Mouse (Mus musculus) spleen, postnatal 10 days (tissue): ENCODE measurements at regions not wholly inside any gene's neighbourhood (a gene's known extent, or its start where the extent isn't known, plus 50 kb on each side); places are given as distances from the start of the nearest gene placed in this dataset.
A peak's percentile ranks its signal among the peaks of the same experiment; 100 is the strongest.

Experiments used
- DNase-seq, 2 experiments: peaks; one replicate each; pipeline ENCODE4 v3.0.0; 2021 to 2022; ENCODE audit warnings: low spot score in 2 of 2

DNA sequence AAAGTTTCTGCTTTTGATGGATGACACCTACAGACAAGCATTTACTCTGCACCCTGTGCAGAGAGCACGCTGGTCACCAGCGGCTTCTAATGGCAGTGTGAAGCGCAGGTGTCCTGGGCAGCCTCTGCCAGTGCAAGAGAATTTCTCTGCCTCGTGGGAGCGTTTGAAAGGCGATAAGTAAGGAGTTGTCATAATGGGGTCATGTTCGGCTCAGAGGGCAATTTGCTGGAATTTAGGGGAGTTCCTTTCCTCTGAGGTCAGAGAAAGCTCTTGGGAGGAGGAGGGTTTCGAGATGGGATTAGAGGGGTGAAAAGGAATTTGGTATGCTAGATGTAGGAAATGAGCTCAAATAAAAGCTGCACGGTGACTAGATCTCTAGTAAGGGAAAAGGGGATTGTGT is 144.5 kb downstream of the Ttc32 start:
- no peak for DNase-seq

DNA sequence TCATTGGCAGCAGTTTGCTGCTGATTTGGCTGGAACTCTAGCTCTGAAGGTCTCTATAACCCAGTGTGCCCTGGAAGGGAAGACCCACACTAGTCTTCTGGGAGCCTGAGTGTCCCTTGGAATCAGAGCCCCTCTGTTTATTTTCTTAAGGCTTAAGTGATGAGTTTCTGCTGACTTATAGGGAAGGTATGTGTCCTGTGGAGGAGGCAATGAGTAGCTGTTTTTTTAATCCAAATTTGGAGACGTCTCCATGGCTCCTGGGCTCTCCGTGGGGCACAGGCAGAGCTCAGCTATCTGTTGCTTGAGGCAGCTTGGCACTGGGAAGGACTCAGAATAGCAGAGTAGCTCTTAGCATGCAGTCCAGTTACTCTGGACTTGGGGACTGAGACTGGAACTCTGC is 146.4 kb downstream of the Ttc32 start:
- no peak for DNase-seq

DNA sequence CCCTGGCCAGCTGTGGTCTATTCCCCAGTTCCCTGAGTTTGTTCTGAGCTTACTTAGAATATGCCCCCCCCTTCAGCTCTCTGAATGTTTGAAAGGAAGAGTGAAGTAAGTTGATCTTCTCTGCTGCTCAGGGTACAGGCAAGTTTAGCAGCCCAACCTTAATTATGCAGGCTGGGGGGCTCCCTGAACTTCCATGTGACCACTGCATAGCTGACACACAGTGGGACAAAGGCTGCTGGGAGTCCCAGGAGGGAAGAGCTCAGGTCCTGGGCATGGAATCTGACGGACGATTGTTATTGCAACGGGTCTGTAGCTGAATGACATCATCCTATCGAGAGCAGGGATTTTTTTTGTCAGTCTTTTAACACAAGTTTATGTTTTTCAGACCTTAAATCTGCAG is 148.8 kb downstream of the Ttc32 start:
- DNase-seq, result no peak

DNA sequence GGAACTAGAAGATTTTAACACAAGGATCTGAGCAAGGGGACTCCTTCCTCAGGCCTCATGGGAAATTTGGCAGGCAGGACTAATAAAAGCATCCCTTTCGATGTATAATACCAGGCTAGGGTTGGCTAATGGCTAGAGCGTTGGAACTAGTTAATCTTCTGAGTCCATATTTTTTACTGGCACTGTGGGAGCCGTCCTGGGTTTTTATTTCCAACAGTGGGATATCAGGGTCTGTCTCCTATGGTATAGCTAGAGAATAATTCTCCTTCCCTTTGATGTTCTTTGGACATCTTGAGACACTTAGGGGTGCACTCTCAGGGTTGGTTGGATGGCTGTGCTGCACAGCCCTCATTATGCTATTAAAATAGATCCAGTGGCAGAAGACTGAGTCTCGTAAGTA is 150.9 kb downstream of the Ttc32 start:
- DNase-seq, result no peak

DNA sequence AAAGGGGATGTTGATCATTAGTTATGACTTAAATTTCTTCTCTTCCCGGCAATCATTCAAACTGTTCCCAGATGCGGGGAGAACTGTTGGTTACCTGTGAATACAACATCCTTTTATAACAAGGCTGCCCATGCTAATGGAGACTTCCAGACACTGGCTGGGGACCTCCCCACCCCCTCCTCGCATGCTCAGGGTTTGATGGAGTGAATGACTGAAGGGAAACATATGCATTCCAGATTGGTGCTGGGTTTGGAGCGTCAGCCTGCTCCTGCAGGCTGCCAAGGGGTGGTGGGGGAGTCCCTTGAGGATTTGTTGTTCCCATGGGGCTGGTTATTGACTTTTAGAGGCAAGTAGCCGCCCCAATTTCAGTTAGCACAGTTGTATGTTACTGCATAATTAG is 161.9 kb downstream of the Ttc32 start:
- no peak for DNase-seq

DNA sequence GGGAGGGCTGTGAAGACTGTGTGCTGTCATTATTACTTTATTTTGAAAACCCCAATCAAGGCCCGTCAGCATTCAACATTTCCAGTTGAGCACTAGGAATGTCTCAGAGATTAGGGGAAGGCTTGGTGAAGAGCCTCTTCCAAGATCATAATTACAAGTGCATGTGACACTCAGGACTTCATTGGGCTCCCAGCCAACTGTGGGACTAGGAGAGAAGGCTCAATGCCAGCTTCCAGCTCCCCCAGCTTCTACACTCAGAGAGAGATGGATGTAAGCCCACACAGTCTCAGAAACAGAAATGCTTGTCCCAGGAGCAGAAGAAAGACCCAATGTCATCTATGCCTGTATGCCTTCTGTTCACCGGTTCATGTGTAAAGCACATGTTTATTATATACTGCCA is 169.5 kb downstream of the Ttc32 start:
- no peak for DNase-seq

DNA sequence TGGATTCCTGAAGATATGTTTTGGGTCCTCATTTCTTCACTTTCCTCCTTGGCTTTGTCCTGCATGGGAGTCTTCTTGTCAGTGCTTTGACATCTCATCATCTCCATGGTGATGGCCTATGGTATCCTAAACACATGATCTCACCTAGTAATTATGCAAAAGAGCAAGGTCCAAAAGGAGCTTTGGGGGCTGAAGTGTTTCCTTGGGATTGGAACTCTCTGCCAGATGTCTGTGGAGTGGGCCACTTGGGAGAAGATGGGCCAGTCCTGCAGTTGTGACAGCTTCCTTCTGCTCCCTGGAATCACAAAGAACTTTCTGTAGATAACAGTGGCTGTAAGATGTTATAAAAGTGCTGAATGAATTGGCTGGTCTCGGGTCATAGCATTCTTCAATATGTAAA is 182.4 kb downstream of the Ttc32 start:
- DNase-seq, result no peak

DNA sequence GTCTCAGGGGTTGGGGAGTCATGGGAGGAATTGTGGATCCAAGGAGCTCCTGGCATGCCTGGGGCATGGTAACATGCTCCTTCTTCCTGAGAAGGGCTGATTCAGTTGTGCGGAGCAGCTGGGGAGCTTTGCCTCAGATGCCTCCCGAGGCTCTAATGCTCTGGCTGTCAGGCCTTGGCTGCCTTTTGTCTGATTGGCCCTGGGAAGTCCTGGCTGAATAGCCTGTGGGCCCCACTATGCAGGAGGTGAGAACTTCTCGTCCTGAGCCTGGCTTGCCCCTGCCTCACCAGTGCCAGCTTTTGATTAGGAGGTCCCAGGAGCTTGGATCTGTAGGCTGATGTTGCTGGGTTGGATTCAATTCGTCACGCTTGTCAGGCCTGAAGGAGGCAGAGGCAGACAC is 195.2 kb downstream of the Ttc32 start:
- DNase-seq, result no peak

DNA sequence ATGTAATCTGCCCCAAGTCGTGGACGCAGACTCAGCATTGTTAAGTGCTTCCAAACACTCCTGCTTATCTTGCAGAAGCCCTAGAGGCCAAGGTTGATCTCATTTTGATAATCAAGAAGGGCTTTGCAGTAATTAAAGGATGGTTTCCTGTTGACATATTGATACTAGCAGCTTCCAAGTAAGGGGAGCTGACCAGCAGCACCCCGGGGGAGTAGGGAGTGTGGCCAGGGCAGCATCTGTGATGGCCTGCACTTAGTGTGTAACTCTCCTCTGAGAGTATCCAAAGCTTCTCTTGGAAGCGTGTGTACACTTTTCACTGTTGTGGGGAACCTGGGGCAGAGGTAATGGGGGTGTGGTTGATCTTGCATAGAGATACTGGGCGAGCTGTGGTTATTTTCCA is 198.1 kb downstream of the Ttc32 start:
- no peak for DNase-seq

DNA sequence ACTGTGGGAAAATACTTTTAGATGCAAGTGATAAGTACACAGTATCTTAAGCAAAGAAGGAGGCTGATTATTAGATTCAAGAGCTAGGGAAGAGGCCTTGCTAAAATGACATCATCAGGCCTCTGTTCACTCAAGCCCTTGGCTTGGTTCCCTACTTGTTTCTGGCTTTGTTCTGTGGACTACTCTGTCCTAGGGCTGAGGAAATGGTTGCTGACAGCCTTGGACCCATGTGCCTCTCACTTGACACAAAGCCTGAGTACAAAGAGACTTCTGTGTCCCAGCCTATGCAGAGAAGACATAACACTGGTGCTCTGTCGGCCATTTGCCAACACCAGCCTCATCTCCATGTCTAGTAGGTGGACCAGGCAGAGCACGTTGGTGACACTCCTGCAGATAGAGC is 198.7 kb downstream of the Ttc32 start:
- DNase-seq, result no peak

DNA sequence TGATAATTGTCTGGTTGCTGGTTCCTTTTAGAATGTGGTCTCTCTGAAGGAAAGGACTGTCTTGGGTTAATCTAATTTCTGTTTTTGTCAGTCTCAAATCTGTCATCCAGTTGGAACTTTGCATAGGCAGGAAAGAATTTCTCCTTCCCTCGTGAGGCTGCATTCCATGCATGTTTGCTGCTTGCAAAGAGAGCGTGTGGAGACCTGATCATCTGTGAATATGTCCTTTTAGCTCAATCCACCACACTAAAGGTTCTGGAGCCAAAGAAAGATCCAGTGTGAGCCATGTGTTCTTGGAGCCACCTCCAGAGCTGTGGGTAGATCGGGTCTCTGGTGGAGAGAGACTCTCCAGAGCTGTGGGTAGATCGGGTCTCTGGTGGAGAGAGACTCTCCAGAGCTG is 200.2 kb downstream of the Ttc32 start:
- no peak for DNase-seq

DNA sequence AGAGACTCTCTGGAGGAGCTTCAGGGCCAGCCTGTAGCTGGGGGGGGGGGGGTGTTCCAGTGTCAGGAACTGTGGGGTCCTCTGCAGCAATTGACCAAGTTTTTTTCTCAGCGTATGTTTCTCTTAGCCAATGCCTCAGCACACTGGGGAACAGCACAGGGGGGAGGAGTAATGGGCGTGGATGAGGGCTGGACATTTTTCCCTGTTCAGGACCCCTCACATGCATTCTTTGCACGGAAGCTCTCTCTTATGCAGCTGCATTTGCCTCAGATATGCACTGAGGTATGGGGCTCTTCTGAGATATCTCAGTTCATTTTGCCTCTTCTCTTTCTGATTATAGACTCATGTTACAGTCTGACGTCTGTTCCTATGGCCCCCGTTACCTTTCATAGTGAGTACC is 200.8 kb downstream of the Ttc32 start:
- no peak for DNase-seq

DNA sequence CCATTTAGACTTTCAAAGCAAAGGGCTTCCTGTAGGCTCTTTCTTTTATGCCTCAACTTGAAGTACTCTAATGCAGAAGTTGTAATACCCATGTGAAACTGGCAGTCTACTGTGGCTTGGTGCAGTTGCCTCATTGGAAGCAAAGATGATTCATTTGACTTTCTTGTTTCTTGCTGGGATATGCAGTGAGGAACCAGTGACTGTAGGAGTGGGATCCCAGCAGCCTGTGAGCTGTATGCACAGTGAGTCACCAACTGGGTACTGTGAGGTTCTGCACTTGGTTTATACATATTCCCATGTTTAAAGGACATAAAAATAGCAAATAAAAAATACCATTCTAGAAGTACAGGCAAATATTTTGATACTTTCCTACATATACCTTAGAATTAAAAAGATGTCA is 202.6 kb downstream of the Ttc32 start:
- no peak for DNase-seq

DNA sequence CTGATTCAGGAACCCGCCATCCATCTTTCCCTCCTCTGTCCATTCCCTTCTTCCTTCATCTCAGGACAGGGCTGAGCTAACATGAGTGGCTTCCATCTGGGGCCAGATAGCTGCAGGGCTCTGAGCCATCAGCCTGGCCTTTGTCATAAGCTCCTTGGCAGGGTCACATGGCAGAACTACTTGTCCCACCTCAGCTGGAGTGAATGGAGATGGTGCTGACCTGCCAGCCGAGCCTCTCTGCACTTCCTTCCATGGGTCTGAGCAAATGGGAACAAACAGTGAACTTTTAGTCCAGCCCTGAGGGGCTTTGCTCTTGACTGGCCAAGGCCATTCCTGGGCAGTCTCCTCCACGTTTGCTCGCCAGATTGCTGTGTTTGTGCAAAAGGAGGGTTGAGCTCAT is 206.1 kb downstream of the Ttc32 start:
- no peak for DNase-seq

DNA sequence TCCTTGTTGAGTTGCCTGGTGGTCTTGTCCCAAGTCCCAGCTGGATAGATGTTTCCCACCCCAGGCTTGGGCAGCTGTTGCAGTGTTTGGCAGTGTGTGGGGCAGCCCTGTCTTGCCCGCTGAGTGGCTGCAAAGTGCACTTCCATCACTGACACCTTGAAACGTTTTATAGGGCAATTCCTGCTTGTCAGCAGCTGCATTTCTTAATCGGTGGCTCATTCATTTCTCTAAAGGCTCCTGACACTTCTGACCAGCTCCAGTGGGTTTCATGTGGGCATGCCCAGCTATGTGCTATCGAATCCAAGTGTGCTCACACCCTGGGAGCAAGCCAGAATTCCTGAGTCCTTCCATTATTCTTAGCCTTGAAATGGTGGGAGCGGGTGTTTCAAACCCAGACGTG is 207.7 kb downstream of the Ttc32 start:
- no peak for DNase-seq

DNA sequence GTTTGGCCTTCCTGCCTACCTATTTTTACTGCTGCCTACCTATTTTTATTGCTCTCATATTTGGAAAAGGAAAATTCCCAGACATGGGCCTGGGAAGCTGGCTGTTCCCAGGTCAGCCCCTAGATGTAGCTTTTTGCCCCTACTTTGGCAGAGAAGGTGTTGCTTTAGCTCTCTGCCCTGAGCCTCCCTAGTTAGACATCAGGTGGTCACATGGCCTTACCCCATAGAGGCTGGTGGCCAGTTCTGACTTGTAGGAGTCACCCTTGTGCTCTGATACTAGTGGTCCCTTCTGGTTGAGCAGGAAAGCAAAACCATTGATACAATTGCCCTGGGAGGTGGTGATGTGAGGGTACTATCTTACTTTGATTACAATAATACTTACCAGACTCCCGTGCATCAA is 208.2 kb downstream of the Ttc32 start:
- no peak for DNase-seq

DNA sequence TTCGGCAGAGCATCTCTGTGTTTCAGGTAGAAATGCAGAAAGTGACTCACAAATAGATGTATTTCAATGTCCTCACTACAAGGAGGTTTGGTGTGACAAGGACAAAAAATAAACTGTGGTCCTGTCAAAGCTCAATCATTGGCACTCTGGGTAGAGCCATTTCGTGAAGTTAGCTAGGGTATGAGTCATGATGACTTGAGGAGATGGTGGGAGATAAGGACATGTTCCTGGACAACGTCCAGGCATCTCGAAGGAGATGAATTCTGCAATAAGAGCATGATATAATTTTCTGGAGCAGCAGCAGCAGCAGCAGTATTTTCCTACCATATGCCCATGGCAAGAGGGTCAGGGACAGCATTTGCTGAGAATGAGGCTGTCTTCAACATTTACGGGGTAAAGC is 217.7 kb downstream of the Ttc32 start:
- no peak for DNase-seq

DNA sequence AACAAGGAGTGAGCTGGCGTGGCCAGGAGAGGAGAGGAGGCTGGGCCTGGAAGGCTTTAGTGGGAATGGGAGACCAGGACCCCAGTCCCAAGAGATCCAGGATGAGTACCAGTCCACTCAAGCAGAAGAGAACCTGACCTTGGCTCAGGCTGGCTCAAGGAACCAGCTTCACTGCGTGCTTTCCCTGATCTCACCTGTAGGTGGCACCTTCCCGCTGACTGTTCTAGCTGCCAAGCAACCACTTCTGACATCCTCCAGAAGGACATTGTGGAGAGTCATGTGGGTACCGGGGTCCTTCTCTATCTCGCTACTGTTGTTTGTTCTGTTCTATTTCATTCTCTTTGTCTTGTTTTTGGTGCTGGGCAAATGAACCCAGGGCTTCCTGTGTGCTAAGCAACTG is 222.0 kb downstream of the Ttc32 start:
- peak; percentile 4 to 28 for DNase-seq

DNA sequence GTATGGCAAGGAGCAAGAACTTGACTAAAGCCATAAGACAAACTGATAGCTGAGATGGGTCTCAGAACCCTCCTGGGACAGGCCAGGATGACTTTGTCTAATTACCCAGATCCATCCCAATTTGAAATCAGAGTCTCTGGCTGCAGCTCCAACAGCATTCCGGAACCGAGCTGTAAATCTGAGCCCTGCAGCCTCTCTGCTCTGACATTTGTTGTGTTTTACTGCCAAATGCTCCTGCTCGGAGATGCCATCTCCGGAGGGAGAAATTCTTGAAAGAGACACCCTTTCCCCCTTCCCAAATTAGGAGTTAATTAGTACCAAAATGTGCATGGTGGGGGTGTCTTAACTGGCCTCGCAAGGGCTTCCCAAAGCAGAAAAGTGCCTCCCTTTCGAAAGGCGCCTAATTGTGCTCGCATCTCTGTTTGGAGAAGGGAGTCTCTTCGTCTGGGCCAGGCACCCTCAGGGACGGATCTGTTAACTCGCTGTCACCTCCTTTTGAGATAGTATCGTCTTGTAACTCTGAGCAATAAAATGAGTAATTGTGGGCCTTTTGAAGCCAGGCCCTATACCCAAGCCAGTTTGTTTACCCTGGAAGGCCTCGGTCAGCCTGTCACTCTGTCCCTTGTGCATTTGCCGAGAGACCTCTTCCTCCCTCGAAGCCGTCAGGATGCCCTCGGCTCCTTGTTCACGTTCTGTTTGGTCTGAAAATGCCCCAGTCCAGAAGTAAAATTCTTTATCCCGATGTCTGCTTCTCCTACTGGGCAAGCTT is 223.7 kb downstream of the Ttc32 start:
- DNase-seq, result no peak

DNA sequence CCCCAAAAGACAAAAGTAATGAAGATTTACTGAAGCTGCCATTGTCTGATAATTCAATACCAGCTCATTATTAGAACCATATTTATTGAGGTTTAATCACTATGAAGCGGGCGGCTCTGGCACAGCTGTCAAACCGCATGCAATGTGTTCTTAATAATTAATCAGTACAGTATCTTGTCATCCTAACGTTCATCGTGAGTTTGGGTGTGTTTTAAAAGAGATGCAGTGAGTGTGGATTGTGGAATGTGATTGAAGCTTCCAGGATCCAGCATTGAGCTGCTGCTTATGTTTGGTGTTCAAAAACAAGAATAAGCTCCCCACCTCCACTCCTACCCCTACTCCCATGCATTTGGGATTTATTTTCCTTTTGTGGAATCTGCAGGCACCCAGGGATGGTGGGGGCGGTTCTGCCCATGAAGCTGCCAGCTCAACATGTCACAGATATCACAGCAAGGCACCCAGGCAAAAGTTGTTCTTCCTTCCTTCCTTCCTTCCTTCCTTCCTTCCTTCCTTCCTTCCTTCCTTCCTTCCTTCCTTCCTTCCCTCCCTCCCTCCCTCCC is 224.6 kb downstream of the Ttc32 start:
- DNase-seq, result no peak

DNA sequence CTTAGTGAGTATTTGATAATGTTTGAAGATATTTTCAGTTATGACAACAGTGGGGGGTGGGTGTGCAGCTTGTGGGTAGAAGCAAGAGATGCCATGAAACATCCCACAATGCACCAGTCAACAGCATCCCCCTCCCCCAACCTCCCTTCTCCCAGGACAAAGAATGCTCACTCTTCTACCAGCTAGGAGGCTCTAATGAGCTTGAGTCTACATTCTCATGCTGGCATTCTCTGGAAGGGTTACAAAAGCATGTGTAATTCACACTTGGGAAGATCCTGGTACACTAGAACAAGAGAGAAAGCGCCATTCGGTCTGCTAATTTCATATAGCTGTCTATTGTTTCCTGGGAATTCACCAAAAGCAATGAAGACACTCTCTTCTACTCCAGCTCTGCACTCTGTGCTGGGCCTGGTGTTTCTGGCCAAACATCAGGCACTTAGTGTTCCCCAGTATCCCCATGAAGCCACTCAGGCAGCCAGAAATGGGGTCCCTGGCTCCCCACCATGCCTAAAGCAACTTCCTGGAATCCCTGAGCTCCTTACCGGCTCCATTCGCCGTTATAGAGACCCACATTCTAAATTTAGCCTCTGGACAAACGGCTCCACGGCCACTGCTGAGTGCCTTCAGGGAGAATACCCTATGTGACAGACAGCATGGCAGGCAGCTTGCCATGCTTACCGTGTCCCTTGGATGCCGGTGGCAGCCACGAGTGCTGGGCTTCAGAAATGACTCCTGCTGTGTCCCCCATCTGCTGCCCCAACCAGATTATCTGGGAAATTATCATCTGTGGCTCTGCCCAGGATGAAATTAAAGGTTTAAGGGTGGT is 226.1 kb downstream of the Ttc32 start:
- DNase-seq, result no peak

DNA sequence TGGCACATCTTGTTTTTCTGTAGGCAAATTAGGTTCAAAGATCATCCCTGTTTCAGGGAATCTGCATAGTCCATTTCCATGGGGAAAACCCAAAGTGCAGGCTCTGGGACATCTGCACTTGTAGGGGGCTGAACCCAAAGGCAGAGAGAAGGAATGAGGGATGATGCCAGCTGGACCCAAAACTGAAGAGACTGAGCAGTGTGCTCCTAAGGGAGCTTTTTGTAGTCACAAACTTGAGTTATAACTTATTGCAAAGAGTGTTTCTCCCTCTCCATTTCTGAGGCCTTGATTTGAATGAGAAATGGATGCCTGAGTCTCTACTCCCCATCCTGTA is 226.7 kb downstream of the Ttc32 start:
- no peak for DNase-seq

DNA sequence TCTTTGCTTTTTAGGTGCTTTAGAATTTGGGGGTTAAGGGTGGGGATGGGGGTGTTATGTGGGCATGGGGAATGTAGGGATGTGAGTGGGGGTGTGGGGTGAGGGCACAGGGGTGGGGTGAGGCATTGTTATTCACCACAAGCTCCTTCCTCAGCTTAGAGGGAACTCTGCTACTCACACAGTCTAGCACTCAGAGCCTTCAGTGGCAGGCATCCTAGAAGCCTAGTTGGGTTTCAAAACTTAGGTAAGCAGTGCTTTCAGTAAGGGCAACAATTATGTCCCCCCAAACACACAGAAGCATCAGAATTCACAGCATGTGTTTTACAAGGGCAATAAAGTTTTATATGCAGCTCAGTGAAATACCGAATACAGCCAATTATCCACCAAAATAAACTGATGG is 228.4 kb downstream of the Ttc32 start:
- DNase-seq, result no peak
